Mouse (Mus musculus) cerebellum, postnatal 14 days (tissue): ENCODE measurements at regions not wholly inside any gene's neighbourhood (a gene's known extent, or its start where the extent isn't known, plus 50 kb on each side); places are given as distances from the start of the nearest gene placed in this dataset.

ENCODE experiments used
- DNase-seq, 2 experiments: peaks; one replicate each; pipeline ENCODE4 v3.0.0; 2021; ENCODE audit warnings: mixed read lengths in 2 of 2

- DNase-seq = no peak
Observed at GRCm38 (mm10) chr13:16498052-16498451, 486.4 kb downstream of the Inhba start.

GRCm38 (mm10) chr13:16512876-16513275 lies 501.2 kb downstream of the Inhba start:
- no peak for DNase-seq

- DNase-seq = no peak
Observed at GRCm38 (mm10) chr13:16515195-16515594, 503.5 kb downstream of the Inhba start.

GRCm38 (mm10) chr13:16529036-16529435 lies 517.4 kb downstream of the Inhba start:
- no peak for DNase-seq

GRCm38 (mm10) chr13:16543771-16544170 lies 532.1 kb downstream of the Inhba start:
- peak in 1 of 2 experiments; percentile 9 for DNase-seq

- DNase-seq = no peak
Observed at GRCm38 (mm10) chr13:16550060-16550459, 538.4 kb downstream of the Inhba start.

GRCm38 (mm10) chr13:16564988-16565387 lies 553.3 kb downstream of the Inhba start:
- no peak for DNase-seq

GRCm38 (mm10) chr13:16574069-16574468 lies 562.4 kb downstream of the Inhba start:
- DNase-seq = peak; percentile 43 to 46

GRCm38 (mm10) chr13:16586286-16586685 lies 574.6 kb downstream of the Inhba start:
- DNase-seq = no peak

- DNase-seq = peak; percentile 68 to 74
Observed at GRCm38 (mm10) chr13:16619755-16620154, 608.1 kb downstream of the Inhba start.

GRCm38 (mm10) chr13:16626584-16626983 lies 614.9 kb downstream of the Inhba start:
- DNase-seq = no peak

- no peak for DNase-seq
Observed at GRCm38 (mm10) chr13:16633445-16634092, 621.9 kb downstream of the Inhba start.

- DNase-seq = no peak
Observed at GRCm38 (mm10) chr13:16636251-16636650, 624.6 kb downstream of the Inhba start.

- no peak for DNase-seq
Observed at GRCm38 (mm10) chr13:16641611-16642449, 630.2 kb downstream of the Inhba start.

GRCm38 (mm10) chr13:16642450-16642994 lies 630.9 kb downstream of the Inhba start:
- DNase-seq = peak; percentile 30 to 59

- peak; percentile 44 to 47 for DNase-seq
Observed at GRCm38 (mm10) chr13:16645311-16645710, 633.7 kb downstream of the Inhba start.

GRCm38 (mm10) chr13:16646056-16646455 lies 634.4 kb downstream of the Inhba start:
- peak; percentile 40 to 41 for DNase-seq

GRCm38 (mm10) chr13:16646649-16647048 lies 635.0 kb downstream of the Inhba start:
- no peak for DNase-seq

GRCm38 (mm10) chr13:16656110-16656509 lies 644.5 kb downstream of the Inhba start:
- no peak for DNase-seq

GRCm38 (mm10) chr13:16659894-16660293 lies 648.2 kb downstream of the Inhba start:
- peak in 1 of 2 experiments; percentile 10 for DNase-seq

- DNase-seq = no peak
Observed at GRCm38 (mm10) chr13:16668652-16669051, 657.0 kb downstream of the Inhba start.

GRCm38 (mm10) chr13:16669281-16669680 lies 657.6 kb downstream of the Inhba start:
- no peak for DNase-seq

- no peak for DNase-seq
Observed at GRCm38 (mm10) chr13:16670047-16670733, 658.5 kb downstream of the Inhba start.
